Mouse (Mus musculus) hindbrain, embryonic 11.5 days (tissue): ENCODE measurements at regions not wholly inside any gene's neighbourhood (a gene's known extent, or its start where the extent isn't known, plus 50 kb on each side); places are given as distances from the start of the nearest gene placed in this dataset.

Source experiments
- ATAC-seq: fragments of 200-750 bp; cut with Nextera tagmentation; 2 replicates; pipeline ENCODE4 v1.8.0; 2017; ENCODE audit warnings: mild to moderate bottlenecking, moderate TSS enrichment, moderate library complexity; ENCODE audit not compliant: low FRiP score
- DNase-seq: peaks from one replicate; pipeline ENCODE4 v3.0.0-alpha.2; 2015; ENCODE audit warnings: low spot score
- H3K27ac ChIP-seq: fragments of 300-500 bp; sonication (generic); 2 replicates; pipeline ENCODE4 v1.5.1; 2014; ENCODE audit warnings: mild to moderate bottlenecking, low read depth, low read length
- H3K27me3 ChIP-seq: fragments of 300-500 bp; sonication (generic); 2 replicates; pipeline ENCODE4 v1.6.1; 2014; ENCODE audit warnings: mild to moderate bottlenecking, low read length, moderate library complexity, mixed read lengths; ENCODE audit not compliant: control insufficient read depth, insufficient read depth
- H3K36me3 ChIP-seq: fragments of 300-500 bp; sonication (generic); 2 replicates; pipeline ENCODE4 v1.6.1; 2014; ENCODE audit warnings: mild to moderate bottlenecking, low read length, moderate library complexity, mixed read lengths; ENCODE audit not compliant: control insufficient read depth, insufficient read depth
- H3K4me1 ChIP-seq: fragments of 300-500 bp; sonication (generic); replicated peaks from 2 replicates; pipeline ENCODE4 v1.6.1; 2014; ENCODE audit warnings: low read length, mixed read lengths; ENCODE audit not compliant: control insufficient read depth, insufficient read depth
- H3K4me2 ChIP-seq: fragments of 300-500 bp; sonication (generic); replicated peaks from 2 replicates; pipeline ENCODE4 v1.6.1; 2014; ENCODE audit warnings: mild to moderate bottlenecking, low read depth, low read length
- H3K4me3 ChIP-seq: fragments of 300-500 bp; sonication (generic); 2 replicates; pipeline ENCODE4 v1.5.1; 2014; ENCODE audit warnings: low read depth, low read length
- H3K9ac ChIP-seq: fragments of 300-500 bp; sonication (generic); 2 replicates; pipeline ENCODE4 v1.6.1; 2014; ENCODE audit warnings: low read depth, low read length
- H3K9me3 ChIP-seq: fragments of 300-500 bp; sonication (generic); 2 replicates; pipeline ENCODE4 v1.6.1; 2016; ENCODE audit warnings: low read length; ENCODE audit not compliant: control insufficient read depth
- WGBS: fragments of 180-500 bp; shearing (Covaris S2); extraction: QIAGEN DNeasy Blood & Tissue Kit; methylation state at CpG from one replicate; pipeline ENCODE4 v1.1.7; 2014; 5-methylcytosine and 5-hydroxymethylcytosine counted together

GRCm38 (mm10) chr4:82234443-82234842 lies 471.1 kb downstream of the Nfib start:
- H3K9me3 ChIP-seq, result no peaks in the 10 kb centered on the region
- H3K4me2 ChIP-seq, result no peak overlapping the region
- no peaks in the 10 kb centered on the region for H3K4me1 ChIP-seq
- no peak overlapping the region for H3K9ac ChIP-seq
- no peaks in the 10 kb centered on the region for H3K27me3 ChIP-seq
- WGBS, result 81% methylated on average over 5 of the region's 5 CpGs
- no peak overlapping the region for H3K4me3 ChIP-seq
- H3K27ac ChIP-seq, result no peak overlapping the region
- ATAC-seq (no peak), DNase-seq (no peak)
- H3K36me3 ChIP-seq, result no peaks in the 10 kb centered on the region

GRCm38 (mm10) chr4:82226197-82227119 lies 479.1 kb downstream of the Nfib start:
- no peak for DNase-seq
- ATAC-seq, result no peak
- Histone ChIP-seq H3K4me3 (no peak overlapping the region), H3K9ac (no peak overlapping the region), H3K9me3 (no peaks in the 10 kb centered on the region), H3K27ac (no peak overlapping the region), H3K36me3 (no peaks in the 10 kb centered on the region), H3K4me1 (no peaks in the 10 kb centered on the region), H3K27me3 (no peaks in the 10 kb centered on the region), H3K4me2 (no peak overlapping the region)
- WGBS, result 74% methylated on average over 6 of the region's 6 CpGs

GRCm38 (mm10) chr4:82220724-82221123 lies 484.8 kb downstream of the Nfib start:
- H3K4me3 ChIP-seq, result no peak overlapping the region
- peak; percentile 36 for DNase-seq
- no peak overlapping the region for H3K27ac ChIP-seq
- no peaks in the 10 kb centered on the region for H3K9me3 ChIP-seq
- H3K36me3 ChIP-seq, result no peaks in the 10 kb centered on the region
- no peaks in the 10 kb centered on the region for H3K27me3 ChIP-seq
- H3K4me1 ChIP-seq, result no peaks in the 10 kb centered on the region
- 0 out of 2 replicates have a peak, but pooled peaks have one; percentile 43 for ATAC-seq
- no peak overlapping the region for H3K4me2 ChIP-seq
- no peak overlapping the region for H3K9ac ChIP-seq
- 37% methylated on average over 8 of the region's 8 CpGs for WGBS

DNA sequence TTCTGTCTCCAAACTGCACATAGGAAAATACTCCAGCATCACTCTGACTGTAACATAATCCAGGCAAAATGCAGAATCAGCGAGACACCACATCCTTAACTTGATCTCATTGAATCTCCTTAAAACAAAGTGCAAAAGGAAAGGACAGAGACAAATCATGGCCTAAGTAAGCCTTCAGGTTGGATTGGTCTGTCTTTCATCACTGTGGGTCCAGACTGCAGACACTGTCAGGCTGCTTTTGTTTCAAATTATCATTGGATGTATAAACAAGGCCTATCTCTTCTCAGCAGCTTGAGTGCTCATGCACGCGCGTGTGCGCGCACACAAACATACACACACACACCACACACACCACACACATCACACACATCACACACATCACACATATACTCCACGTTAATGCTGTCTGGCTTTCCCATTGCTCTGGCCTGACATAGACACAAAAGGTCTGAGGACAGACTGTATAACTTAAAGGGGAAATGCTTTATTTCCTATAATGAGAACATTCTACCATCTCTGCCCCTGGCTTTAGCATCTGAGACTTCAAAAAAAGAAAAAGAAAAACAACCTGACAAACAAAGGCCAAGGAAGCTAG lies 485.3 kb downstream of the Nfib start:
- WGBS, result 81% methylated on average over 7 of the region's 7 CpGs
- no peak overlapping the region for H3K9ac ChIP-seq
- no peaks in the 10 kb centered on the region for H3K36me3 ChIP-seq
- no peaks in the 10 kb centered on the region for H3K4me1 ChIP-seq
- H3K27ac ChIP-seq, result no peak overlapping the region
- no peaks in the 10 kb centered on the region for H3K9me3 ChIP-seq
- H3K4me2 ChIP-seq, result no peak overlapping the region
- ATAC-seq (no peak), DNase-seq (peak; percentile 17)
- H3K27me3 ChIP-seq, result no peaks in the 10 kb centered on the region
- H3K4me3 ChIP-seq, result no peak overlapping the region

DNA sequence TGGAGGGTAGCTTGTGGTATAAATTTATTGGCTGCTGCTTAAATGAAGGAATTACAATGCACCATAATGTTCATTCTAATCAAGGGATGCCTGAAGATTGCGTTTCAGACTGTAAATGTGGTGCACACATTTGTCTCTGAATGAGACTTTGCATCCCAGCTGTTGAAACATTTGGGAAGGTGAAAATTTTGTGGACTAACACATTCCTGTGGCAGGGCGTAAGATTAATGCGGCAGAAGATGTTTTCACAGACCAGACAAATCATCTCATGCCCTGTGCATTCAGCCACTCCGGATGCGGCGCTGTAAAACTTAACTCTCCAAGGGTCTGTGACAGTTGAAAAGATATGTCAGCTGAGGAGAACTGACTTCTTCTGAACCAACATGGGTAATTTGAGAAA lies 486.9 kb downstream of the Nfib start:
- Histone ChIP-seq H3K4me3 (no peak overlapping the region), H3K9ac (no peak overlapping the region), H3K9me3 (no peaks in the 10 kb centered on the region), H3K27me3 (no peaks in the 10 kb centered on the region), H3K4me2 (no peak overlapping the region), H3K27ac (no peak overlapping the region), H3K4me1 (no peaks in the 10 kb centered on the region), H3K36me3 (no peaks in the 10 kb centered on the region)
- 75% methylated on average over 6 of the region's 6 CpGs for WGBS
- no peak for DNase-seq
- ATAC-seq, result no peak

- Histone ChIP-seq H3K36me3 (no peaks in the 10 kb centered on the region), H3K4me2 (no peak overlapping the region), H3K4me1 (no peaks in the 10 kb centered on the region), H3K9me3 (no peaks in the 10 kb centered on the region), H3K9ac (no peak overlapping the region), H3K27me3 (no peaks in the 10 kb centered on the region), H3K4me3 (no peak overlapping the region), H3K27ac (no peak overlapping the region)
- 98% methylated on average over 1 of the region's 1 CpGs for WGBS
- DNase-seq, result no peak
- no peak for ATAC-seq
Measured at GRCm38 (mm10) chr4:82207031-82207430, 498.5 kb downstream of the Nfib start.

DNA sequence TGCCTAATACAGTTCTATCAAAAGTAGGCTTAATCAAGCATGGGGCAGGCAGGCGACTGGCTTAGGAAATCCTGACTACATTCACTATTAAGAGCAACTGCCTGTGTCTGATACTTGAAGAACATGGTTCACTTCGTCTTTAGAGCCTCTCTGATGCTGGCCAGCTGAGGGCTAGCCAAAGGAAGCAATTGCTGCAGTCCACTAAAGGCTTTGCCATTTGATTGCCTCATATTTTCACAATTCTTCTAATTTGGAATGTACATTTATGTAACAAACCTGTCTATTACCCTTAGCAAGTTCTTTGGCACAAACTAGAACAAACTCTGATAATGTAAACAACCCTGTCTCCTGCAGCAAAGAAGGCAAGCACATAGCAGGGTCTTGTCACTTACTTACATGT lies 505.2 kb downstream of the Nfib start:
- Histone ChIP-seq H3K9me3 (no peaks in the 10 kb centered on the region), H3K4me1 (no peaks in the 10 kb centered on the region), H3K4me2 (no peak overlapping the region), H3K4me3 (no peak overlapping the region), H3K27ac (no peak overlapping the region), H3K27me3 (no peaks in the 10 kb centered on the region), H3K36me3 (no peaks in the 10 kb centered on the region), H3K9ac (no peak overlapping the region)
- 76% methylated on average over 2 of the region's 2 CpGs for WGBS
- ATAC-seq (no peak), DNase-seq (no peak)

- no peak for ATAC-seq
- no peak overlapping the region for H3K27ac ChIP-seq
- H3K9me3 ChIP-seq, result no peaks in the 10 kb centered on the region
- H3K4me2 ChIP-seq, result no peak overlapping the region
- H3K4me3 ChIP-seq, result no peak overlapping the region
- no peaks in the 10 kb centered on the region for H3K4me1 ChIP-seq
- H3K9ac ChIP-seq, result no peak overlapping the region
- no peaks in the 10 kb centered on the region for H3K27me3 ChIP-seq
- no peak for DNase-seq
- H3K36me3 ChIP-seq, result no peaks in the 10 kb centered on the region
Measured at GRCm38 (mm10) chr4:82199118-82199517, 506.4 kb downstream of the Nfib start.

DNA sequence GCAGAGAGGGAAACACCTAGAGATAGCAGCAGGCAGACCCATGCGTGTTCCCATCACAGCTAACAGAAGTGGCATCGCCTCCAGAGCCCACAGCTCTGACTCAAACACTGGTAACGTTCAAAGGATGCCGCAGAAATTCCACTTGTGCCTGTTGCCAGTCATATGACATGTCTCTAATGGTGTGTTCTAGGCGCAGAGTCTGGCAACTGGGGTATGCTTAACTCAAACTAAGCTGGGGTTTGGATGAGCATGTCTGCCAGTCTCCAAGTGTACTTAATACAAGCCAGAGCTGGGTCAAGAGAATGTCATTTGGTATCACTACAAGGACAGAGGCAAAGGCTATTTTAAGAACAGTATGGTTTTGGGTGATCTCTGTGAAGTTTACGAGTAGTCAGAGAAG lies 507.9 kb downstream of the Nfib start:
- no peak overlapping the region for H3K4me2 ChIP-seq
- ATAC-seq (no peak), DNase-seq (no peak)
- H3K27me3 ChIP-seq, result no peaks in the 10 kb centered on the region
- H3K9me3 ChIP-seq, result no peaks in the 10 kb centered on the region
- 91% methylated on average over 6 of the region's 6 CpGs for WGBS
- no peaks in the 10 kb centered on the region for H3K4me1 ChIP-seq
- no peak overlapping the region for H3K27ac ChIP-seq
- H3K36me3 ChIP-seq, result no peaks in the 10 kb centered on the region
- H3K9ac ChIP-seq, result no peak overlapping the region
- H3K4me3 ChIP-seq, result no peak overlapping the region
